ENCODE assay signal across 24 mouse cellular contexts in genomic region chr3:110329175-110329574, GRCm38 (mm10).
"Had no signal": no experiment of that assay in that cellular context is flagged by ENCODE, and none has a peak within 500 bp of the region (broad histone marks: within the 10 kb centered on the region; RNA-seq: fewer than 3 reads in every experiment).

No protein-coding gene starts in this region.

- H3K9ac ChIP-seq: limb, embryonic 13.5 days; liver, embryonic 12.5 days; liver, embryonic 15.5 days; lung, embryonic 15.5 days; neural tube, embryonic 12.5 days; neural tube, embryonic 15.5 days; stomach, embryonic 15.5 days had no signal

- ATAC-seq: intestine, embryonic 16.5 days; liver, embryonic 12.5 days had no signal

- H3K27me3 ChIP-seq: limb, embryonic 13.5 days; liver, embryonic 12.5 days; liver, embryonic 15.5 days; lung, embryonic 15.5 days; megakaryocyte, embryonic 14.5 days; neural tube, embryonic 12.5 days; neural tube, embryonic 15.5 days; stomach, embryonic 15.5 days had no signal

- H3K4me2 ChIP-seq: limb, embryonic 13.5 days; liver, embryonic 12.5 days; liver, embryonic 15.5 days; lung, embryonic 15.5 days; neural tube, embryonic 12.5 days; neural tube, embryonic 15.5 days; stomach, embryonic 15.5 days had no signal

- H3K4me3 ChIP-seq: layer of hippocampus, adult 2 months; limb, embryonic 10.5 days; limb, embryonic 13.5 days; liver, embryonic 12.5 days; liver, embryonic 15.5 days; lung, embryonic 15.5 days; megakaryocyte, embryonic 14.5 days; neural tube, embryonic 12.5 days; neural tube, embryonic 15.5 days; stomach, embryonic 15.5 days had no signal

- H3K36me3 ChIP-seq: limb, embryonic 10.5 days; limb, embryonic 13.5 days; liver, embryonic 12.5 days; liver, embryonic 15.5 days; lung, embryonic 15.5 days; neural tube, embryonic 12.5 days; neural tube, embryonic 15.5 days; stomach, embryonic 15.5 days had no signal

- H3K9me3 ChIP-seq: limb, embryonic 10.5 days; limb, embryonic 13.5 days; liver, embryonic 12.5 days; liver, embryonic 15.5 days; lung, embryonic 15.5 days; neural tube, embryonic 12.5 days; neural tube, embryonic 15.5 days; stomach, embryonic 15.5 days had no signal

- DNase-seq: kidney, adult 18-20 months; kidney, adult 9 months; kidney, postnatal 25 days; layer of hippocampus, adult 9-11 months; liver; lung, adult 18-20 months; lung, postnatal 10 days; lung, postnatal 36 days; right cerebral cortex, adult 18-20 months; right cerebral cortex, postnatal 14 days; right cerebral cortex, postnatal 4 days; spleen, adult 18-20 months; thymus, postnatal 25 days had no signal

- H3K4me1 ChIP-seq: limb, embryonic 10.5 days; limb, embryonic 13.5 days; liver, embryonic 12.5 days; liver, embryonic 15.5 days; lung, embryonic 15.5 days; megakaryocyte, embryonic 14.5 days; neural tube, embryonic 12.5 days; neural tube, embryonic 15.5 days; stomach, embryonic 15.5 days had no signal

- H3K27ac ChIP-seq: layer of hippocampus, adult 2 months; limb, embryonic 10.5 days; limb, embryonic 13.5 days; liver, embryonic 12.5 days; liver, embryonic 15.5 days; lung, embryonic 15.5 days; neural tube, embryonic 12.5 days; neural tube, embryonic 15.5 days; stomach, embryonic 15.5 days had no signal
